Mouse (Mus musculus): Measurements from ENCODE around the gene Abcf2.
A peak's percentile ranks its signal among the peaks of the same experiment; 100 is the strongest.

Abcf2 gene

DNA sequence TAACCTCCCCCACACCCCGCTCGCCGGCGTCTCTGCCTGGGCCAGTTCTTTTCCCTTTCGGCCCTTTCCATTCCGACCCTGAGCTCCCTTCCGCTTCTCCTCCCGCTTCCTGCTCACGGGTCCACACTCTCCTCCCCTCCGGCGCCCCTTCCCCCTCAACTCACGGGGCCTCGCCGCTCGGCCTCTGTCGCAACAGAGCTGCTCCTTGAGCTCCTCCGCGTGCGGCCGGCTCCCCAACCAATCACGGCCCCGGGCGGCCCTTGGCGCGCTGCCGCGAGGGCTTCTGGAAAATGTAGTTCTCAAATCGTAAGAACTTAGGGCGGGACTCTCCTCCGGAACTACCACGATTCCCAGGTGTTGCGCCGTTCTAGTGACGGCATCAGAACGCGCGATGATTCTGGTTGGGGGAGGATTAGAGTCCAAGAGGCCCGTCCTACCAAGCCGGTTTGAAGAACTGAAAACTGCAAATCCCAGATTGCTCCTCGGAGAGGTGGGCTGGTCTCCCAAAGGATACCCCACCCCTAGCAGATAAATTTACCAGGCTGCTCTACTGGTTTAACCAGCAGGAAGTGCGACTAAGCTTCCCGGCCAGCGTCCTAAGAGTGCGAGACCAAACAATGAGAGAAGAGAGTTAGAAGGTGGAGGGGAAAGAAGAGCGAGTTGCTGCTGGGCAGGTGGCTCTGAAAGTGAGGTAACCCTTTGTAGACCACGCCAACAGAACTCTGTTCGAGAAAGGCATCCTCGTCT lies at the start of gene Abcf2:
Abcf2 (minus strand) TSS at position 285 of the 747 bp plus-strand sequence.
- peak; percentile 100 for DNase-seq (ENCODE audit: extremely low spot score, low spot score)

DNA sequence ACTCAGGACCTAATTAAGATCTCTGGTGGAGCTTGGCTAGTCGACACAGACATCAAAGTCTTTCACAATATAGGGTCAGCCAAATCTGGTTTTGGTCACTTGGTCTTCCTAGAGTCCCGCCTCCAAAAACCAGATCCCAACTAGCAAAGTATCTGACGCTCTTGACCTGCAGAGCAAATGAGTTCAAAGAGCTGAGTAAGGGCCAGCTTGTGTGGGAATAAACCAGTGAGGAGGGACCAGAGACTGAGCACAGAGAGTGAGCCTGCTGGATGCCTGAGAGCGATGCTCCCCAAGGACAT lies 47.5 kb upstream of the Abcf2 start:
- no peak for DNase-seq (ENCODE audit: extremely low spot score, low spot score)

DNA sequence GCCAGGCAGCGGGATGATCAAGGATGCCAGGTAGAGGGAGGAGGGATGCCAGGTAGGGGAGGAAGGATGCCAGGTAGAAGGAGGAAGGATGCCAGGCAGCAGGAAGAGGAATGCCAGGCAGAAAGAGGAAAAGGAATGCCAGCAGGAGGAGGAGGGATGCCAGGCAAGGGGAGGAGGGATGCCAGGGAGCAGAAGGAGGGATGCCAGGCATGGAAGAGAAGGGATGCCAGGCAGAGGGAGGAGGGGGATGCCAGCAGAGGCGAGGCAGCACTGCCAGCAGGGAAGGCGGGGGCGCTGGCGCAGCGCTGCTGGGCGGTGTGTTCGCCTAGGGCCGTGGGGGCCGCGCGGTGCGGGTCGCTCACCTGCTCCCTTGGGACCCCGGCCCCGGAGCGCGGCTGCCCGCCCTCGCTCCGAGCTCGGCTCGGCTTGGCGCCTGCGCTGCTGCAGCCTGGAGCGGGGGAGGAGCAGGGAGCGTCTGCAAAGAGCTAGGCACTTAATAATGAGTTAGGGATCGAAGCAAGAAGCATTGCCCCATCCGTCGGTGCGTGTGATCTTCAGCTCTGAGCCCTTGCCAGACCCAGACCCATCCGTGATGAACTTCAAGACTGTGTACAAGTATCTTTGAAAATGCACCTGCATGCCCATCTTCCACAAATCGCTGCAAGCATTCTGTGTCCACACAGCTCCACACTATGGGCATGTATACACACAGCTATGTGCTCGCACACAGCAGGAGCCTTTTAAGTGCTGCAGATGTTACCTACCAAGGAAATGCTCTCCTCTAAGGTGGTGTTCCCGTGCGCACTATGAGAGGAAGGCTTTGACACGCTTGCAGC lies 46.9 kb upstream of the Abcf2 start, which contains the start of gene Smarcd3:
Smarcd3 (minus strand) TSS at position 426 of the 836 bp plus-strand sequence.
- DNase-seq (ENCODE audit: extremely low spot score, low spot score) = peak; percentile 69

DNA sequence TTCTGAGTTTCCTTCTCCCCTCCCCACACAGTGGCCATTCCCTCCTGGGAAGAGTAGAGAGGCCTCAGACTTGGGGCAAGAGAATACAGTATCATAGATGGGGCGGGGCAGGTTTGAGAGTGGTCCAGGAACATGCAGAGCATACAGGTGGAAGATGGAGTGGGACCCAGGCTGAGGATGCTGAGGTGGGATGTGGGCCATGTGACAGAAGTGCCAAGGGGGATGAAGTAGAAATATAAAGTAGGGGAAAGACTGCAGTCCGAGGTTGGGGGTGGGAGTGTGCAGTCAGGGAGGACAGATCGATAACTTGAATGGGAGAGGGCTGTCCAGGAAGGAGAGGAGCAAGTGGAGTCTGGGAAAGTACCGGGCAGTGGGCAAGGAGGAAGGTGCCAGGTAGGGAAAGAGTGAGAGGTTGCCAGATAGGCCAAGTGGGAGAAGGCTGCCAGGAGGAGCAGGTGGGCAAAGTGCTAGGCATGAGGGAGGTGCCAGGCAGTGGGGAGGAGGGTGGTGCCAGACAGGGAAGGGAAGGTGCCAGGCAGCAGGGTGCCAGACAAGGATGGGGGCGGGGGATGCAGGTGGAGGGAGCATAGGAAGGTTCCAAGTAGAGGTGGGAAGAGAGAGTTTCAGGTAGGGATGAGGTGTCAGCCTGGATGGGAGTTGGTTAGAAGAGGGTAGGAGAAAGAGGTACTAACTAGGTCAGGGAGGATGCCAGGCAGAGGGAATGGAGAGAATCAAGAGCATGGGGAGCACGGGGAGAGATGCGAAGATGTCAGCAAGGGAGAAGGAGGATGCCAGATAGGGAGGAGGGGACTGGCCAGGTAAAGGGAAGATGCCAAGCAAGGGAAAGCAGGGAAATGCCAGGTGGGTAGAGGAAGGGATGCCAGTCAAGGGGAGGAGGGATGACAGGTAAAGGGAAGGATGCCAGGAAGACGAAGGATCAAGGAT lies 46.0 kb upstream of the Abcf2 start:
- DNase-seq (ENCODE audit: extremely low spot score, low spot score) = no peak

DNA sequence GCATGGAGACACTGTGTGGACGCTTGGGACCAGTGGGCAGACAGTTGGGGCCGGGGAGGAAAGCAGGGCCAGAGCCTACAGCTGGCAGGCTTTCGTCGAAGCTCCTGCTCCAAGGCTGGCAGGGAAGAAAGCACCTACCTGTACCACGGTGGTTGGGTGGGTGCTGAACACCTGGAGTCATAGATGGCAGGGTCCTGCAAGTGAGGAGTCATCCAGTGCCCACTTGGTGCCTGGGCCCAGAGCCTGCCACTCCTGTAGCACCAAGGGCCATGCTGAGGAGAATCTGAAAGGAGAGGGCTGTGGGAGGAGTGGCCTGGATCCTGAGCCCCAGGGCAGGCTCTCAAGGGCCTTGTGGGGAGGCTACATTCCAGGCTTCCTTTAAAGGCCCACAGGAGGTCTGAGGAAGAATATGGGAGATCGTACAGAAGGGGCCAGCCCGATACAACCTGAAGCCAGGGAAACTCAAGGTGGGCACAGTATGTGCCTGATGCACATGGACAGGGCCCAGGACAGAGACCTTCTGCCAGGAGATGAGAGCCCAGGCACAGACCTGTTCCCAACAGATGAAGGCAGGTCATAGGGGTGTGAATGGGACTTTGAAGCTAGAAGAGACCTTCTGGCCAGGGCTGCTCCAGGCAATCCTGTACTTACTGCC lies 45.2 kb upstream of the Abcf2 start:
- DNase-seq (ENCODE audit: extremely low spot score, low spot score) = no peak

DNA sequence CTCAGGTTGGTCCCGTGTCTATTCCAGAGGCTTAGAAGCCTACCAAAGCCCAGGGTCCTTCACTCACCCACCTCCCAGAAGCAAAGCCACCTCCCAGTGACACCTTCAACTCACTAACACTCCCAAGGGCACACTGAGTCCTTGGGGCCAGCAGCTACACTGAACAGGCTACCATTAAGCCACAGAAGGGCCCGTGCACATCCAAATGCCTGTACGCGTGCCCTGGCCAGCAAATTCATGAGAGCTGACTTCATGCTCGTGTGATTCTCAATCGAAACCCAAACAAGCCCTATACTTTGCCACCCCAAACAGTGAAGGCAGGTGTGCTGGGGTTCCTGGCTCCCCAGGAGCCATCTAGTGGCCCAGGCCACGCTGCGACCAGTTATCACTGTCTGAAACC lies 43.4 kb upstream of the Abcf2 start:
- no peak for DNase-seq (ENCODE audit: extremely low spot score, low spot score)

DNA sequence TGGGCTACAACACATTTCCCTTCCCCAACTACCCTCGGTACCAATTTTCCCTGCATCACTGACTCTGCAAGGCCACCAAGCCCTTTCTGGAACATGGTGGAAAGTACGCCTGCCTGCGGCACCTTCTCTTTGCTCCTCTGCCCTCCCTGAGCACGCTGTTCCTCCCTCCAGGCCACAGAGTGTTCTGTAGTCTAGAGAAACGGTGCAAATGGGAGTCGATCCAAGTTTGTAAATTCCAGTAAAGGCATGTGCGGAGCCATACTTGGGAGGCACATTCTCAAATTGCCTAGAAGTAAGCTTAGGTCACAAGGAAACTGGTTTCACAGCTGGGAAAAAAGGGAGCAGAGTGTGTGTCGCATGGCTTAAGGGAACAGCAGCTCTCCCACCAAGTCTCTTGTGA lies 42.8 kb upstream of the Abcf2 start:
- no peak for DNase-seq (ENCODE audit: extremely low spot score, low spot score)

DNA sequence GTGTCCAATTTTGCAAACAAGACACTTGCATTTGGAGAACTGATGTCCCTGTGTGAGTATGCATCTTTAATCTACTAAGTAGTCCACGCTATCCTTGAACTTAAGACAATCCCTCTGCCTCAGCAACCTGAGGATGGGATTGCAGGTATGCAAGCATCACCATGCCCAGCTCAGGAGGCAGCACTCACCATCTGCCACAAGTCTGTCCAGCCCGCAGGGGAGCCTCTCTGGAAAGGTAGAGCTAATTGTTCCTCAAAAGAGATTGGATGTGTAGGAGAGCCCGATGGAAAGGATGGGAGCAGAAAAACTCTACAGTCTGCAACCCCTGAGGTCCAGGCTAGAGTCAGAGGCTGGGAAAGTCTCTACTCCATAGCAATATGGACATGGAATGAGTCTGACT lies 41.7 kb upstream of the Abcf2 start:
- DNase-seq (ENCODE audit: extremely low spot score, low spot score) = no peak

DNA sequence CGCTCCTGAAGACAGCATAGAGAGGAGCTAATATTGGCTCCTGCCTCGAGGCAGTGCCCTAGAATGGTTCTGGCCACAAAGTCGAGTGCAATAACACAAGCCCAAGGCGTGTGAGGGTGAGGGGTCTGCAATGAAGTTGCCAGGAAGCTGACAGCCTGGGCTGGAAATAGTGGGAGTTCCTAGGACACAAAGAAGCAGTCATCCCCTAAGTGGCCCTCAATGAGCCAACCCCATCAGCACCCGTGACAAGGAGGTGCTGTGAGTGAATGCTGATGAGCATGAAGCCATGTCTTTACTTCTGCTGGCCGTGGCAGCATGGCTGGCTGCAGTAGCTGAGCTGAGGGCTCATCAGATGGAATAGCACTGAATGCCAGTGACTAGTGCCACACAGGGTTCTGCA lies 37.8 kb upstream of the Abcf2 start:
- DNase-seq (ENCODE audit: extremely low spot score, low spot score) = no peak

DNA sequence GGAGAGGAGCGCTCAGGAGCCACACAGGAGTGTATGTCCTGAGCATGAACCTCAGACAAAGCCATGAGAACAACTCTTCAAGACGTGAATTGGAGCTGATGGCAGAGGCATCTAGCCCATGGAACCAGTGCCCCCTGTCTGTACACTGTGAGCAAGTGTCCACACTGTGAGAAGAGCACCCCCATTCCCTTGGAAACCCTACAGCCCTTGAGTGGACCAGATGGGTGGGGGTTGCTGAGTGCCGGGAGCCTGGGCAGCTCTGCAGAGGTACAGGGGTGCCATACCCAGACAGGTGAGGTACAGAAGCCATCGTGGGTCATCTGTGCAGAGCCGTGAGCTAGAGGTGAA lies 35.0 kb upstream of the Abcf2 start:
- DNase-seq (ENCODE audit: extremely low spot score, low spot score) = no peak

DNA sequence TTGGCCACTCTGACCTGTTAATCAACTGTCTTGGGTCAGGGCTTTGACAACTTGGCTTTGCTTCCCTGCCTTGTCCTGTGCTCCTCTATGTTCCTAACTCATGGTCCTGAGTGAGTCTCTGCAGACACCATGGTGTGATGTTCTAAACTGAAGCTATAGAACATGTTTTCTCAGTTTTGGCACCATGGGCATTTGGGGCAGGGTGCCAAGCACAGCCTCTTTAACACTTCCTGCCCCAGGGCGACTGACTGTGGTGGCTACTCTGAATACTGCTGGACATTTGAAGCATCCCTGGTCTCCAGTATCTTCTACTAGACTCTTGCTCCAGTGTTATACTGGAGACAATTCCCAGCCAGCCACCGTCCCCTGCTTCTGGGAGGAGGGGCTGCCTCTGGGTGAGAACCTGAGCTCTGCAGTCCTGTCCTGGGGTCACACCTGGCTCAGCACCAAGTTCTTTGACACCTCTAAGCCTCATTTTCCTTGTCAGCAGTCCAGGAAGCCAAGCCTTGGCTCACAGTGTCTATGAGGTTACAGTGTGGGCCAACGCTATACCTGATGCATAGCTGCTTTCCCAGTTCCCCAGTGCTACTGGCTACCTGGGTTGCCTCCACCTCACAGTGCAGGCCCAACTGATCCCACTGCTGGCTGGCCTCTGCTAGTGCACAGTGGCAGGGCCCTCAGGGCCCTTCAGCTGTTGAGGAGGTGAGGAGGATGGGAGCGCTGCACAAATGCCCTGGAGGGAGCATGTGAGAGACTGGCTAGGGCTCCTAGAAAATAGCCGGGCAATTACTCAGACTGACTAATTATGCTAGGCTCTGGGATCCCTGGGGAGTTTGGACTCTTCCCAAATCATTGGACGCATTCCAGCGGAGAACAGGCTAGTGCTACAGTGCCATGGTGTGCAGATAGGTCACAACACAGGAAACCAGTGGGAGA lies 34.4 kb upstream of the Abcf2 start:
- no peak for DNase-seq (ENCODE audit: extremely low spot score, low spot score)

DNA sequence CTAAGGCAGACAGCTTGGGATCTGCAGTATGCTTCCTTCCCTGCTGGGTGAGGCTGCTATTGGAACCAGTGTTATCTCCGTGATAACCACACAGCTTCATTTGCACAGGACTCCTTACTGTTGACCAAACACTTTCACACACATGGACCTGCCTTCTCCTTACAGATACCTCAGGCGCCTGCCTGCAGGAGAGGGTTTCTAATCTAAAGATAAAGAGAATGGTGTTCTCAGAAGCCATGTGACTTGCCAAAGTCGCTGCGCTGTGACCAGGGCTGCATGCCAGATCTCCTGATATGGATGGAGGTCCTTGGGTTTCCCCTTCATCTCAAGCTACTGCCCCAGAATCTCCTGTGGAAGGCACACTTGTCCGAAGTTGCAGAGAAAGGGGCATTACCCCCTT lies 32.1 kb upstream of the Abcf2 start:
- no peak for DNase-seq (ENCODE audit: extremely low spot score, low spot score)

DNA sequence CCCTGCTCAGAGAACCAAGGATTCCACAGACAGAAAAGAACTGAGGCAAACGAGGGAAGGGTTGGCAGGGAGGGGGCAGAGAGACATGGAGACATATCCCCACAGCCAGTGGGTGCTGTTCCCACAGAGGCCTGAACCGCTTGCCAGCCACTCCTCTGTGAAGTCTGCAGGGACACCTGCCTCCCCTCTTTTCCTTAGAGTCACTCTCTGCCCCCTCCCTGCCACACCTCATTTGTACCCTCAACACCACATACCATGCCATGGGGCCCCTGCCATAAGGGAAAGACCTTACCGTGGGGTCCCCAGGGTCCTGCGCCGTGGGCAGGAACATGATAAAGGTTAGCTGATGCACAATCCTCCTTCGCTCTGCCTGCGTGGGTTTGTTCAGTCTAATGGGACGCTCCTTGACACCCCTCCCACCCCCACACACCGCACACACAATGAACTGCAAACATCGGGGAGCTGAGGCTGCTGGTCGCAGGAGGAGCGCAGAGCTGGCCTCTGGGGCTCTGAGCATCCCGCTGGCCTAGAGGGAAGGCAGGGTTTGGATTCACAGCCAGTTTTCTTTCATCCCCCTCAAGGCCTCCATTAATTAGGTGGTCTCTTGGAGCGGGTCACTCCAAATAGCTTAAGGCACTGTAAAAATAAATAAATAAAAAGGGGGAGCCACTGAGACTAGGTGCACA lies 28.9 kb upstream of the Abcf2 start:
- no peak for DNase-seq (ENCODE audit: extremely low spot score, low spot score)

DNA sequence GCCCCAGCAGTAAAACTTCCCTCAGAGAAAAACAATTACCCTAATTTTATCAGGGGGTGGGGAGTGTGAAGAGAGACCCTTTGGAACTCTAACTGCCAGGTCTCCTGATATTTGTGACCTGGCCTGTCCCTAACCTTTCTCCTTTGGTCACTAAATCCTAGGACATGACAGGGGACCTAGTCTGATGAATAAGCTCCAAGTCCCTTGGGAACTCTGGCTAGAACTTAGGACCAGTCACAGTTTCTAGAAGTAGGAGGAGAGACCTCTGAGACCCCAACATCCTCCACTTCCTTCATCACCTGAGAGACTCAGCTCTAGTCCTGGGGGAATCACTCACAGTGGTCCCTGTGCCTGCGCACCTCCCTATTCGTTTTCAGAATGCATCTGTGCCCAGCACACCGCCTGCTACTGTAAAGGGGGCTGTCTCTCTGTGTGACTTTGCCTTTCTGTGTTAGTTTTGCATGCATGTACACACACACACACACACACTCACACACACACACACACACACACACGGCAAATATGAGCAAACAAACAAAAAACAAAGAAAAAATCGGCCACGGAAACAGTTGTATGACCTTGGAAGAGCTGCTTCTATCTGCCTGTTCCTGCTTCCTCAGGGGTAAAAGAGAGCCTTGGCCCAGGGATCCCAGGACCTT lies 28.2 kb upstream of the Abcf2 start:
- no peak for DNase-seq (ENCODE audit: extremely low spot score, low spot score)

DNA sequence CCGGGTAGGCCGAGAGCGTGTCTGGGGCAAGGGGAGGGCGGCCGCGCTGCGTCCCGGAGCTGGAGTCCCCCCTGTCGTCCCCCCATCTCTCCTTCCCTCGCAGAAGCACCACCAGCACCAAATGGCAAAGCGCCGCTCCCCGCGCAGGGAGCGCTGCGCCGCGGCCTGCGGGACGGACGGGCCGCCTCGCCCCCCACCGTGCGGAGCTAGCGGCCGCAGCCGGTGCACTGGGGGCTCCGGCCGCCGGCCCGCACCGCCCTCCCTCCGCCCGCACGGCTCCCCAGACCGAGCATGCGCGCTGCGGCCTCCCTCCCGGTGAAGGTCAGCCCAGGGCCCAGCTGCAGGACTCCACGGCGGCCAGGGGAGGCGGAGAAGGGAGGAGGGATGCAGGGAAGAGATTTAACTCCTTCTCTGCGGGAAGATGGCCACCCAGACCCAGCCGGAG lies 27.4 kb upstream of the Abcf2 start:
- peak; percentile 92 for DNase-seq (ENCODE audit: extremely low spot score, low spot score)

DNA sequence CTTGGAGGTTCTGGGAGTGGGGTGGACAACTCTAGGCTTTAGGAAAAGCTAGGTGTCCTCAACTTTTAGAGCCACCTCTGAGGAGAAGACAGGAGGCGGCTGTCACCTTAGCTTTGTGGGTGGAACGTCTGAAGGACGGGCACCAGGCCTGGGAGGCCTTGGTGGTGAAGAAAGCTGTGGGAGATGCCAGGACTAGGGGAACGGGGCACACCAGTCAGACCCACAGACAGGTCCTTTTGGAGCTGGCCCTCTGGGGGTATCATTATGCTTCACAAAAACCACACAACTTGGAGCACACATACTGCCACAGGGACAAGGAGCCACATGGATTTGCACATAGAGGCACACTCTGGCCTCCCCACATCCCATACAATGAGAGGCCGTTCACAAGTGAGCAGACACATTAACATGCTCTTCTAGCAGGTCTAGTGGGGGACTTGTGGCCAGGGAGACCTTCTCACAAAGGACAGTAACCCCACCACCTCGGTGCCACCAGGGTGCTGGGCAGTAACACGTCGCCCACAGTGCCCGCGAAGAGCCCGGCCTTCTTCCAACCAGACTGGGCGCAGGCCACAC lies 26.9 kb upstream of the Abcf2 start:
- peak; percentile 87 for DNase-seq (ENCODE audit: extremely low spot score, low spot score)

DNA sequence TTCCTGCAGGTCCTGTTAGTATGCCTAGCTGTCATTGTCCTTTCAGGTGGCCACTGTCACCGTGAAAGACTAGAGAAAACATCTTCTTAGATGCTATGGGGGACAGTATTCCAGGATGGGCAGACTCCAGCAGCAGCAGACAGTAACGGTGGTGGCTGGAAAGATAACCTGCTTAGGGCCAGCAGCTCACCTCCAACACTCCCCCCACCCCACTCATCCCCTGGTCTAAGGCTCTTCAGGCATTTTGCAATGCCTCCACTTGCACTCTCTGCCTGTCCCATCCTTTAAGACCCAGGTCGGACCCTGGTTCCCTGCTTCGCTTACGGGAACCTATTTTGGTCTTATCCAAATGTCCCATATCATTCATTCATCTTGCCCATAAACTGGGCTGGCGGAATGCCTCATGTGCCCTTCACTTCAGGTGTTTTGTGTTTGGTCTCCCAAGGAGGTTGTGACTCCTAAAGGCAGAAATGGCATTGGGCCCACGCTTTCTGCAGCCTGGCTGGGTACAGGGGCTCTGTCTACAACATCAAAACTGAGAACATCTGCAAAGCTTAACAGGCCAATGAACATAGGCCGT lies 26.3 kb upstream of the Abcf2 start:
- DNase-seq (ENCODE audit: extremely low spot score, low spot score) = no peak

DNA sequence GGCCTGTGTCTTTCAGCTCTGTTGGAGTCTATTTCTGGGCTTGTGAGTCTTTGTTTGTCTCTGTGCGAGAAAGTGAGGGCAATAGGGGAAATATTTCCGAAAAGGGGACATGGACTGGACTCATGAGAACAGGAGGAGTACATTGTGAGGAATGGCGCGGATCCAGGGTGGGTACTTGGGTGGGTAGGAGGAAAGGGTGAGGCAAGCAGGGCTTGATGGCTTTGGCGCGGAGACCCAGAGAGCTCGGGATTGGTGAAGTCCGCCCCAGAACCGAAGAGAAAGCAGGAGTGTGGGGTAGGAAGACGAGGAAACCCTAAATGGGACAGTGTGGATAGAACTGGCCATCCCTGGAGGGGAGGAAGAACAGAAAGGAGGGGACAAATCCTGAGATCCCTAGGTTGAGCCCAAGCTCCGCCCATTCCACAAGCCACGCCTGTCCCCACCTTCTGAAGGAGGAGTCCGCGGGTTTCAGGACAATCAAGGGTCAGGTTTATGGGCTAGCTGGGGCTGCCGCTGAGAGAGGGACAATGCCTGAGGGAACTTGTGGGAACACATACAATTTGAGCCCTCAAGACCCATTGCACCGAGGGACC lies 25.6 kb upstream of the Abcf2 start:
- DNase-seq (ENCODE audit: extremely low spot score, low spot score) = peak; percentile 82
